Mouse (Mus musculus) brain, embryonic 18.5 days (tissue): ENCODE measurements around the gene Mex3d.
A peak's percentile ranks its signal among the peaks of the same experiment; 100 is the strongest.

ENCODE experiments used
- DNase-seq: peaks from one replicate; pipeline ENCODE4 v3.0.0-alpha.2; 2012; ENCODE audit warnings: low read depth, low spot score

Mex3d gene

GRCm38 (mm10) chr10:80387522-80387959 is at the start of gene Mex3d:
Gene Mex3d (minus strand): TSS chr10:80387659.
- no peak for DNase-seq

GRCm38 (mm10) chr10:80436276-80436675 is 48.8 kb upstream of the Mex3d start:
- DNase-seq = no peak

GRCm38 (mm10) chr10:80435764-80436163 is 48.3 kb upstream of the Mex3d start:
- DNase-seq = no peak

GRCm38 (mm10) chr10:80434823-80435222 is 47.4 kb upstream of the Mex3d start:
- DNase-seq = no peak

- DNase-seq = no peak
These were observed 46.8 kb upstream of the Mex3d start for GRCm38 (mm10) chr10:80434233-80434592.

- DNase-seq = peak; percentile 99
These were observed 46.2 kb upstream of the Mex3d start, which contains the start of gene Tcf3 for GRCm38 (mm10) chr10:80433513-80434232. Gene Tcf3 (minus strand): TSS chr10:80433647.

- DNase-seq = no peak
These were observed 45.6 kb upstream of the Mex3d start for GRCm38 (mm10) chr10:80432936-80433512.

- no peak for DNase-seq
These were observed 44.9 kb upstream of the Mex3d start for GRCm38 (mm10) chr10:80432387-80432785.

GRCm38 (mm10) chr10:80431570-80432386 is 44.3 kb upstream of the Mex3d start:
- DNase-seq = no peak

- DNase-seq = no peak
These were observed 43.0 kb upstream of the Mex3d start for GRCm38 (mm10) chr10:80430375-80430980.

- DNase-seq = no peak
These were observed 42.3 kb upstream of the Mex3d start for GRCm38 (mm10) chr10:80429800-80430199.

GRCm38 (mm10) chr10:80425041-80425440 is 37.6 kb upstream of the Mex3d start:
- no peak for DNase-seq

GRCm38 (mm10) chr10:80423562-80423961 is 36.1 kb upstream of the Mex3d start:
- no peak for DNase-seq

GRCm38 (mm10) chr10:80421651-80422472 is 34.4 kb upstream of the Mex3d start:
- no peak for DNase-seq

- DNase-seq = no peak
These were observed 33.7 kb upstream of the Mex3d start for GRCm38 (mm10) chr10:80421208-80421607.

GRCm38 (mm10) chr10:80420729-80421128 is 33.3 kb upstream of the Mex3d start:
- no peak for DNase-seq

- DNase-seq = no peak
These were observed 32.0 kb upstream of the Mex3d start for GRCm38 (mm10) chr10:80419419-80419818.

GRCm38 (mm10) chr10:80418311-80418710 is 30.9 kb upstream of the Mex3d start:
- DNase-seq = no peak

- no peak for DNase-seq
These were observed 30.4 kb upstream of the Mex3d start for GRCm38 (mm10) chr10:80417841-80418240.

GRCm38 (mm10) chr10:80417371-80417770 is 29.9 kb upstream of the Mex3d start:
- DNase-seq = no peak

GRCm38 (mm10) chr10:80415566-80415965 is 28.1 kb upstream of the Mex3d start:
- DNase-seq = no peak
